Mouse (Mus musculus) midbrain, embryonic 14.5 days (tissue): ENCODE measurements at regions not wholly inside any gene's neighbourhood (a gene's known extent, or its start where the extent isn't known, plus 50 kb on each side); places are given as distances from the start of the nearest gene placed in this dataset.

Experiments
- ATAC-seq: fragments of 200-750 bp; cut with Nextera tagmentation; 2 replicates; pipeline ENCODE4 v1.8.0; 2017; ENCODE audit warnings: moderate number of reproducible peaks, moderate library complexity; ENCODE audit not compliant: low FRiP score, low TSS enrichment
- DNase-seq: peaks from one replicate; pipeline ENCODE4 v3.0.0-alpha.2; 2015
- H3K27ac ChIP-seq: fragments of 300-500 bp; sonication (generic); replicated peaks from 2 replicates; pipeline ENCODE4 v1.5.1; 2014; ENCODE audit warnings: mild to moderate bottlenecking, low read depth, low read length, moderate library complexity
- H3K27me3 ChIP-seq: fragments of 300-500 bp; sonication (generic); 2 replicates; pipeline ENCODE4 v1.6.1; 2014; ENCODE audit warnings: low read length, control low read depth, mixed read lengths; ENCODE audit not compliant: control insufficient read depth, insufficient read depth
- H3K36me3 ChIP-seq: fragments of 300-500 bp; sonication (generic); 2 replicates; pipeline ENCODE4 v1.6.1; 2014; ENCODE audit warnings: low read length, control low read depth; ENCODE audit not compliant: control insufficient read depth, insufficient read depth
- H3K4me1 ChIP-seq: fragments of 300-500 bp; sonication (generic); 2 replicates; pipeline ENCODE4 v1.6.1; 2014; ENCODE audit warnings: mild to moderate bottlenecking, antibody characterized with exemption, low read length, control low read depth; ENCODE audit not compliant: control insufficient read depth, insufficient read depth
- H3K4me2 ChIP-seq: fragments of 300-500 bp; sonication (generic); 2 replicates; pipeline ENCODE4 v1.6.1; 2014; ENCODE audit warnings: mild to moderate bottlenecking, low read length, moderate library complexity
- H3K4me3 ChIP-seq: fragments of 300-500 bp; sonication (generic); replicated peaks from 2 replicates; pipeline ENCODE4 v1.5.1; 2014; ENCODE audit warnings: low read depth, low read length
- H3K9ac ChIP-seq: fragments of 300-500 bp; sonication (generic); replicated peaks from 2 replicates; pipeline ENCODE4 v1.6.1; 2014; ENCODE audit warnings: mild to moderate bottlenecking, low read length, moderate library complexity
- H3K9me3 ChIP-seq: fragments of 300-500 bp; sonication (generic); 2 replicates; pipeline ENCODE4 v1.6.1; 2016; ENCODE audit warnings: low read length, control low read depth, mixed read lengths; ENCODE audit not compliant: control insufficient read depth
- WGBS: fragments of 180-500 bp; shearing (Covaris S2); extraction: QIAGEN DNeasy Blood & Tissue Kit; methylation state at CpG from one replicate; pipeline ENCODE4 v1.1.7; 2014; 5-methylcytosine and 5-hydroxymethylcytosine counted together

DNA sequence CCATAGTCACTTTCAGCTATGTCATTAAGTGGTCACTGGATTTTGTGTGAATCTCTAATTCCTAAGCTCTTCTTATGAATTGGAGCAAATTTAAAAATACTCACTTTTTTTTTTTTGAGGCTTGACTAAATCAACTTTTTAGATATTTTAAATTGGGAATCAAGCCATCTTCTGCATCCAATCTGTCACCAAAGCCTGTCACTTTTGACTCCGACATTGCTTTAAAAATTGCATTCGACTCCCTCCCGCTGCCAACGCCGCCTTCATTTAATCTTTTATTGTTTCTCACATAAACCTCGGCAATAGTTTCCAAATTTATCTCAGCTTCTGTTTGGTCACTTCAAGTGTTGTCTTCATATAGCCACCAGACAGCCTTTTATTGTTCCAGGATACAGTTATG is 109.8 kb upstream of the Rorb start:
- H3K27me3 ChIP-seq: no peaks in the 10 kb centered on the region
- H3K27ac ChIP-seq: no peak overlapping the region
- no peaks in the 10 kb centered on the region for H3K4me1 ChIP-seq
- no peak overlapping the region for H3K9ac ChIP-seq
- H3K4me2 ChIP-seq: no peak overlapping the region
- H3K4me3 ChIP-seq: no peak overlapping the region
- H3K36me3 ChIP-seq: no peaks in the 10 kb centered on the region
- DNase-seq (no peak), ATAC-seq (no peak)
- no peaks in the 10 kb centered on the region for H3K9me3 ChIP-seq
- WGBS: 93% methylated on average over 6 of the region's 6 CpGs

DNA sequence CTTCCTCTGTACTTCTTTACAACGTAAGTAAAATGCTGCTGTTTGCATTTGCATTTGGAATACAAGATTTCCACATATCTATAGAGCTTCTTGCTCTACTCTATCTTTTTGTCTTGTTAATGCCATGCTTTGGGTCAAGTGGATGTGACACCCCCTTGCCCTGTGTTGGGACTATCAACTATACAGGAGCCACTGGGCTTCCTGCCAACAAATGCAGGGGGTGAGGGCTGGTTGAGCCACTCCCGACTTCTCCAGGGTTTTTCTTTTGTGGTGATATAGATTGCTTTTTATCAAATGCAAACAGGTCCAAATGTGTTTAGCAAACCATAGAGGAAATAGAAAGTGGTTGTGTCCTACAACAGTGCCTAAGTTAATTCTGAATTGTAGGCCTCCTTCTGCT is 108.4 kb upstream of the Rorb start:
- Histone ChIP-seq H3K4me2 (no peak overlapping the region), H3K27me3 (no peaks in the 10 kb centered on the region), H3K4me3 (no peak overlapping the region), H3K4me1 (no peaks in the 10 kb centered on the region), H3K9ac (no peak overlapping the region), H3K9me3 (no peaks in the 10 kb centered on the region), H3K36me3 (no peaks in the 10 kb centered on the region), H3K27ac (no peak overlapping the region)
- 64% methylated on average over 2 of the region's 2 CpGs for WGBS
- ATAC-seq: no peak
- no peak for DNase-seq

DNA sequence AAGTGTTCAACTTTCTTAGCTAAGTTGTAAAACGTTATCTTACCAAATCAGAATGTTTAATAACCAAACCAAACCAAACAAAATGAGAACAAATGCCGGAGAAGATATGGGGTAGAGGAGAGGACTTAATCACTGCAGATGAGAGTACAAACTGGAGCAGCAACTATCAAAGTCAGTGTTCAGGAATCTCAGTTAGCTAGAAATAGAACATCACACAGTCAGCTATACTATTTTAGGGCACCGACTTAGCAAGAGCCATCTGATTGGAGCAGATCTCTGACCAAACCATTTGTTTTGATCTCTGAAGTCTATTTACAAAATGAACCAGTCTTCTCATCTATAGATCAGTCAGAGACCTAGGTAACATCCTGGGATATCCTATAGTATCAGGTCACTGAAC is 107.7 kb upstream of the Rorb start:
- no peak for DNase-seq

DNA sequence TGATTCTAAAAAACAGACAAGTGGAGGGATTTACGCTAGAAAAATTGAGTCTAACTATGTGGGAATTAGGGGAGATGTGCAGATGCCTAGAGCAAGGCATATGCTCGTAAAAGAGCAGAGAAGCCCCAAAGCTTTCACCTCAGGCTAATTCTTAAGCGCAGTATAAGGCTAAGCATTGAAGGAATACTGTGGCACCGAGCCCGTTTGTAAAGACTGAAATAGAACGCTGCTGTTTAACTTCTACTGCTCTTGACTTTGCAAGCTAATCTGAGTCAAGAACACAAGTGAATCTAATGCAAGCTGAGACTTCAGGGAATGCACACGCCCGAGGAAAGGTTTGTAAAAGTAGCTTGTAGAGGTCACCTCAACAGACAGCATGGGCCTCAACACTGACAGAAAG is 88.5 kb upstream of the Rorb start:
- Histone ChIP-seq H3K4me1 (no peaks in the 10 kb centered on the region), H3K4me3 (no peak overlapping the region), H3K36me3 (no peaks in the 10 kb centered on the region), H3K9me3 (no peaks in the 10 kb centered on the region), H3K9ac (no peak overlapping the region), H3K27me3 (no peaks in the 10 kb centered on the region), H3K4me2 (no peak overlapping the region), H3K27ac (no peak overlapping the region)
- DNase-seq: peak; percentile 19
- ATAC-seq: no peak
- 75% methylated on average over 8 of the region's 8 CpGs for WGBS

More for the DNA sequence above, 107.7 kb upstream of the Rorb start:
- Histone ChIP-seq H3K4me2 (no peak overlapping the region), H3K4me3 (no peak overlapping the region), H3K27me3 (no peaks in the 10 kb centered on the region), H3K9me3 (no peaks in the 10 kb centered on the region), H3K27ac (no peak overlapping the region), H3K36me3 (no peaks in the 10 kb centered on the region), H3K9ac (no peak overlapping the region), H3K4me1 (no peaks in the 10 kb centered on the region)
- 82% methylated on average over 3 of the region's 3 CpGs for WGBS
- ATAC-seq: no peak

GRCm38 (mm10) chr19:19198780-19199179 is 87.8 kb upstream of the Rorb start:
- Histone ChIP-seq H3K4me2 (no peak overlapping the region), H3K36me3 (no peaks in the 10 kb centered on the region), H3K4me3 (no peak overlapping the region), H3K9me3 (no peaks in the 10 kb centered on the region), H3K9ac (no peak overlapping the region), H3K4me1 (no peaks in the 10 kb centered on the region), H3K27me3 (no peaks in the 10 kb centered on the region), H3K27ac (no peak overlapping the region)
- ATAC-seq: no peak
- DNase-seq: peak; percentile 28
- 9% methylated on average over 3 of the region's 3 CpGs for WGBS

DNA sequence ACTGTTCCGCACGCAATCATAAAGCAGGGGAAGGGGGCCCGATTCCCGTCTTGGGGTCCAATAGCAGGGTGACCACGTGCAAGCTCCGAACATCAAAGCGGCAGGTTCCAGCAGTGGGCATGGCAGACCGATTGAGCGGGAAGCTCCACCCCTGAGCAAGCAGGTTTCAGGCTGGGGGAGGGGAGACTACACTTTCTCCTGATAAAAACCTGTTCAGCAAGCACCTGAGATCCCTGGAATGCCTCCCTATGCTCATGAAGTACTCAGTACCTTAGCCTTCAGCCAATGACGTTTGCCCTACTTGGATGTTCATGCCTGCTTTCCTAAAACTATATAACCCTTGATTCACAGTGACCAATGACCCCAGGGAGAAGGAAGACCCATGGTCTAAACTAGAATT is 83.7 kb upstream of the Rorb start:
- Histone ChIP-seq H3K4me2 (no peak overlapping the region), H3K9ac (no peak overlapping the region), H3K4me3 (no peak overlapping the region), H3K9me3 (no peaks in the 10 kb centered on the region), H3K27ac (no peak overlapping the region), H3K4me1 (no peaks in the 10 kb centered on the region), H3K27me3 (no peaks in the 10 kb centered on the region), H3K36me3 (no peaks in the 10 kb centered on the region)
- WGBS: 50% methylated on average over 10 of the region's 10 CpGs
- ATAC-seq: no peak
- DNase-seq: no peak

DNA sequence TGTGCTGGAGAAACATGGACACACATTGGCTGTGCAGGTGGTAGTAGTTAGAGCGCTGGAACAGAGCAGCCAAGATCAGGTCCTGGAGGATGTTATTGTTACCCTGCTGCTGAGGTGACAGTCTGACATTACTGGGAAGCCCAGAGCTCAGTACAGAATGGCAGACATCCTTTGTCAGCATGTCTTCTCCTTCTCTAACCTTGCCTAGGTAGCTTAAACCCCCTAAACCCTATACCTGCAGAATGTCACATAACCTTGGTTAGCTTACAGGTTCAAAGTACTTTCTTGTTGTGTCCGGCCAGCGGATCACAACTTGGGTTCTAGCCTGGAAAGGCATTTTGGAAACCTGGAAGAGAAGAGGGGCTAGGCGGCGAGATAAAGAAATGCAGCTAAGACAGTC is 83.3 kb upstream of the Rorb start:
- no peak for DNase-seq
- no peaks in the 10 kb centered on the region for H3K36me3 ChIP-seq
- no peaks in the 10 kb centered on the region for H3K27me3 ChIP-seq
- 84% methylated on average over 5 of the region's 5 CpGs for WGBS
- H3K4me3 ChIP-seq: no peak overlapping the region
- no peaks in the 10 kb centered on the region for H3K9me3 ChIP-seq
- no peak overlapping the region for H3K4me2 ChIP-seq
- no peaks in the 10 kb centered on the region for H3K4me1 ChIP-seq
- no peak overlapping the region for H3K9ac ChIP-seq
- ATAC-seq: no peak
- H3K27ac ChIP-seq: no peak overlapping the region

- DNase-seq: peak; percentile 61
- Histone ChIP-seq H3K27me3 (no peaks in the 10 kb centered on the region), H3K9me3 (0 out of 2 replicates have a peak, but pooled peaks cover 2% of the 10 kb centered on the region), H3K4me3 (no peak overlapping the region), H3K36me3 (no peaks in the 10 kb centered on the region), H3K27ac (no peak overlapping the region), H3K9ac (no peak overlapping the region), H3K4me2 (no peak overlapping the region), H3K4me1 (no peaks in the 10 kb centered on the region)
- WGBS: 38% methylated on average over 1 of the region's 1 CpGs
- ATAC-seq: no peak
These were observed 61.8 kb upstream of the Rorb start for GRCm38 (mm10) chr19:19172767-19173166.

- H3K27ac ChIP-seq: no peak overlapping the region
- H3K9ac ChIP-seq: no peak overlapping the region
- no peaks in the 10 kb centered on the region for H3K36me3 ChIP-seq
- 0 out of 2 replicates have a peak, but pooled peaks cover 2% of the 10 kb centered on the region for H3K9me3 ChIP-seq
- H3K27me3 ChIP-seq: no peaks in the 10 kb centered on the region
- DNase-seq: no peak
- no peak for ATAC-seq
- no peak overlapping the region for H3K4me2 ChIP-seq
- H3K4me3 ChIP-seq: no peak overlapping the region
- H3K4me1 ChIP-seq: no peaks in the 10 kb centered on the region
- WGBS: 93% methylated on average over 3 of the region's 3 CpGs
These were observed 59.8 kb upstream of the Rorb start for GRCm38 (mm10) chr19:19170807-19171206.
